Mouse (Mus musculus): ENCODE results near the gene Dhx30. TPM values are rescaled to one million over a fixed set of nuclear protein-coding genes. Genes with fewer than 3 reads are reported as not detected.

The Dhx30 gene
- polyA plus RNA-seq, 1 experiment from 2014 or later: 202 TPM

- peaks cover 14% of the 10 kb centered on the region for H3K36me3 ChIP-seq
- 77% methylated on average over 2 of the region's 2 CpGs for WGBS
- H3K4me1 ChIP-seq (replicated peaks): no peaks in the 10 kb centered on the region
- no peak overlapping the region for H3K4me3 ChIP-seq (replicated peaks)
- no peak for ATAC-seq (ENCODE audit: insufficient number of reproducible peaks, insufficient read depth, low FRiP score, low TSS enrichment, low read depth)
- no peak overlapping the region for H3K9ac ChIP-seq (replicated peaks)
- H3K27me3 ChIP-seq: no peaks in the 10 kb centered on the region
- no peak overlapping the region for H3K27ac ChIP-seq
- H3K4me2 ChIP-seq: no peak overlapping the region
- no peaks in the 10 kb centered on the region for H3K9me3 ChIP-seq
Measured at GRCm38 (mm10) chr9:110060761-110061160, 56.9 kb downstream of the Dhx30 start.

- Histone ChIP-seq H3K36me3 (peaks cover 12% of the 10 kb centered on the region; the same call in 1 of the 2 replicates), H3K4me1 (replicated peaks) (no peaks in the 10 kb centered on the region), H3K27ac (no peak overlapping the region), H3K4me3 (replicated peaks) (no peak overlapping the region), H3K27me3 (no peaks in the 10 kb centered on the region), H3K4me2 (no peak overlapping the region), H3K9me3 (no peaks in the 10 kb centered on the region), H3K9ac (replicated peaks) (no peak overlapping the region)
- 93% methylated on average over 1 of the region's 1 CpGs for WGBS
- ATAC-seq (ENCODE audit: insufficient number of reproducible peaks, insufficient read depth, low FRiP score, low TSS enrichment, low read depth): no peak
Measured at GRCm38 (mm10) chr9:110057200-110057599, 60.4 kb downstream of the Dhx30 start.

- 85% methylated on average over 3 of the region's 3 CpGs for WGBS
- H3K36me3 ChIP-seq: peaks cover 16% of the 10 kb centered on the region; the same call in 1 of the 2 replicates
- H3K27ac ChIP-seq: no peak overlapping the region
- no peak for ATAC-seq (ENCODE audit: insufficient number of reproducible peaks, insufficient read depth, low FRiP score, low TSS enrichment, low read depth)
- H3K27me3 ChIP-seq: no peaks in the 10 kb centered on the region
- H3K9me3 ChIP-seq: no peaks in the 10 kb centered on the region
- H3K4me1 ChIP-seq (replicated peaks): peaks cover 6% of the 10 kb centered on the region; the same call in 1 of the 2 replicates
- H3K4me3 ChIP-seq (replicated peaks): no peak overlapping the region
- no peak overlapping the region for H3K9ac ChIP-seq (replicated peaks)
- no peak overlapping the region for H3K4me2 ChIP-seq
Measured at GRCm38 (mm10) chr9:110054781-110055180, 62.8 kb downstream of the Dhx30 start.

- Histone ChIP-seq H3K4me3 (replicated peaks) (no peak overlapping the region), H3K4me2 (no peak overlapping the region), H3K9me3 (no peaks in the 10 kb centered on the region)
Measured at GRCm38 (mm10) chr9:110054080-110054421, 63.6 kb downstream of the Dhx30 start.

GRCm38 (mm10) chr9:110053305-110054079 is 64.1 kb downstream of the Dhx30 start:
- ATAC-seq (ENCODE audit: insufficient number of reproducible peaks, insufficient read depth, low FRiP score, low TSS enrichment, low read depth): no peak
- H3K4me1 ChIP-seq (replicated peaks): peaks cover 6% of the 10 kb centered on the region; the same call in 1 of the 2 replicates
- H3K27me3 ChIP-seq: no peaks in the 10 kb centered on the region
- no peak overlapping the region for H3K4me2 ChIP-seq
- H3K9me3 ChIP-seq: no peaks in the 10 kb centered on the region
- H3K27ac ChIP-seq: no peak overlapping the region
- no peak overlapping the region for H3K4me3 ChIP-seq (replicated peaks)
- WGBS: 60% methylated on average over 8 of the region's 8 CpGs
- peaks cover 13% of the 10 kb centered on the region; the same call in 1 of the 2 replicates for H3K36me3 ChIP-seq
- H3K9ac ChIP-seq (replicated peaks): no peak overlapping the region

More at GRCm38 (mm10) chr9:110054080-110054421, 63.6 kb downstream of the Dhx30 start:
- 77% methylated on average over 2 of the region's 2 CpGs for WGBS
- Histone ChIP-seq H3K9ac (replicated peaks) (no peak overlapping the region), H3K36me3 (peaks cover 16% of the 10 kb centered on the region; the same call in 1 of the 2 replicates), H3K27me3 (no peaks in the 10 kb centered on the region), H3K4me1 (replicated peaks) (peaks cover 6% of the 10 kb centered on the region; the same call in 1 of the 2 replicates), H3K27ac (no peak overlapping the region)
- no peak for ATAC-seq (ENCODE audit: insufficient number of reproducible peaks, insufficient read depth, low FRiP score, low TSS enrichment, low read depth)

GRCm38 (mm10) chr9:110052951-110053304 is 64.7 kb downstream of the Dhx30 start:
- Histone ChIP-seq H3K4me2 (no peak overlapping the region), H3K36me3 (peaks cover 13% of the 10 kb centered on the region; the same call in 1 of the 2 replicates), H3K9me3 (no peaks in the 10 kb centered on the region), H3K27me3 (no peaks in the 10 kb centered on the region), H3K4me1 (replicated peaks) (peaks cover 6% of the 10 kb centered on the region; the same call in 1 of the 2 replicates), H3K27ac (no peak overlapping the region), H3K9ac (replicated peaks) (no peak overlapping the region), H3K4me3 (replicated peaks) (no peak overlapping the region)
- ATAC-seq (ENCODE audit: insufficient number of reproducible peaks, insufficient read depth, low FRiP score, low TSS enrichment, low read depth): no peak
- WGBS: 77% methylated on average over 4 of the region's 4 CpGs

GRCm38 (mm10) chr9:110051869-110052661 is 65.6 kb downstream of the Dhx30 start:
- 74% methylated on average over 23 of the region's 23 CpGs for WGBS
- Histone ChIP-seq H3K9ac (replicated peaks) (no peak overlapping the region), H3K4me3 (replicated peaks) (no peak overlapping the region), H3K27me3 (no peaks in the 10 kb centered on the region), H3K27ac (peak overlapping the region; percentile 35; the same call in 1 of the 2 replicates), H3K36me3 (peaks cover 13% of the 10 kb centered on the region; the same call in 1 of the 2 replicates), H3K4me1 (replicated peaks) (peaks cover 6% of the 10 kb centered on the region; the same call in 1 of the 2 replicates), H3K4me2 (no peak overlapping the region), H3K9me3 (no peaks in the 10 kb centered on the region)
- no peak for ATAC-seq (ENCODE audit: insufficient number of reproducible peaks, insufficient read depth, low FRiP score, low TSS enrichment, low read depth)

GRCm38 (mm10) chr9:110051184-110051583 is 66.4 kb downstream of the Dhx30 start:
- Histone ChIP-seq H3K4me3 (replicated peaks) (no peak overlapping the region), H3K36me3 (peaks cover 13% of the 10 kb centered on the region; the same call in 1 of the 2 replicates), H3K9me3 (no peaks in the 10 kb centered on the region), H3K27ac (no peak overlapping the region), H3K27me3 (no peaks in the 10 kb centered on the region), H3K4me2 (no peak overlapping the region), H3K4me1 (replicated peaks) (peaks cover 6% of the 10 kb centered on the region; the same call in 1 of the 2 replicates), H3K9ac (replicated peaks) (no peak overlapping the region)
- no peak for ATAC-seq (ENCODE audit: insufficient number of reproducible peaks, insufficient read depth, low FRiP score, low TSS enrichment, low read depth)

- no peak overlapping the region for H3K27ac ChIP-seq
- no peaks in the 10 kb centered on the region for H3K27me3 ChIP-seq
- H3K36me3 ChIP-seq: peaks cover 15% of the 10 kb centered on the region; the same call in 1 of the 2 replicates
- no peak overlapping the region for H3K4me3 ChIP-seq (replicated peaks)
- ATAC-seq (ENCODE audit: insufficient number of reproducible peaks, insufficient read depth, low FRiP score, low TSS enrichment, low read depth): no peak
- no peaks in the 10 kb centered on the region for H3K9me3 ChIP-seq
- no peak overlapping the region for H3K4me2 ChIP-seq
- 44% methylated on average over 3 of the region's 3 CpGs for WGBS
- peaks cover 6% of the 10 kb centered on the region; the same call in 1 of the 2 replicates for H3K4me1 ChIP-seq (replicated peaks)
- no peak overlapping the region for H3K9ac ChIP-seq (replicated peaks)
Measured at GRCm38 (mm10) chr9:110047857-110048256, 69.8 kb downstream of the Dhx30 start.

- Histone ChIP-seq H3K27ac (no peak overlapping the region), H3K4me2 (no peak overlapping the region), H3K4me3 (replicated peaks) (no peak overlapping the region), H3K27me3 (no peaks in the 10 kb centered on the region), H3K36me3 (peaks cover 9% of the 10 kb centered on the region; the same call in 1 of the 2 replicates), H3K9me3 (no peaks in the 10 kb centered on the region), H3K9ac (replicated peaks) (no peak overlapping the region), H3K4me1 (replicated peaks) (peaks cover 6% of the 10 kb centered on the region; the same call in 1 of the 2 replicates)
- ATAC-seq (ENCODE audit: insufficient number of reproducible peaks, insufficient read depth, low FRiP score, low TSS enrichment, low read depth): no peak
Measured at GRCm38 (mm10) chr9:110047260-110047659, 70.4 kb downstream of the Dhx30 start.

- no peak for ATAC-seq (ENCODE audit: insufficient number of reproducible peaks, insufficient read depth, low FRiP score, low TSS enrichment, low read depth)
- Histone ChIP-seq H3K27ac (no peak overlapping the region), H3K4me3 (replicated peaks) (no peak overlapping the region), H3K4me2 (no peak overlapping the region), H3K9ac (replicated peaks) (no peak overlapping the region), H3K4me1 (replicated peaks) (peaks cover 6% of the 10 kb centered on the region; the same call in 1 of the 2 replicates), H3K27me3 (no peaks in the 10 kb centered on the region), H3K36me3 (peaks cover 5% of the 10 kb centered on the region; the same call in 1 of the 2 replicates), H3K9me3 (no peaks in the 10 kb centered on the region)
Measured at GRCm38 (mm10) chr9:110045763-110046377, 71.8 kb downstream of the Dhx30 start.

Data from limb, embryonic 12.5 days (tissue).